Mouse (Mus musculus) E14TG2a.4 (cell line): ENCODE measurements around the gene Ky.

Experiments
- H3K27me3 ChIP-seq: 2 replicates; pipeline ENCODE4 v1.6.1; 2014; ENCODE audit warnings: low read length, control low read depth; ENCODE audit not compliant: insufficient read depth
- H3K36me3 ChIP-seq: 2 replicates; pipeline ENCODE4 v1.6.1; 2014; ENCODE audit warnings: low read length, control low read depth; ENCODE audit not compliant: insufficient read depth
- H3K4me1 ChIP-seq: replicated peaks from 2 replicates; pipeline ENCODE4 v1.6.1; 2014; ENCODE audit warnings: low read depth, low read length, control low read depth
- H3K4me3 ChIP-seq: replicated peaks from 2 replicates; pipeline ENCODE4 v1.5.1; 2014; ENCODE audit warnings: mild to moderate bottlenecking, low read length
- H3K9me3 ChIP-seq: 2 replicates; pipeline ENCODE4 v1.6.1; 2014; ENCODE audit warnings: low read length, control low read depth
- CTCF ChIP-seq: conservative IDR thresholded peaks from 2 replicates; pipeline ENCODE4 v1.5.1; 2014; ENCODE audit warnings: low read length
- NANOG ChIP-seq: IDR thresholded peaks from 2 replicates; pipeline ENCODE4 v1.6.1; 2014; ENCODE audit warnings: borderline replicate concordance, low read length, mixed read lengths
- POU5F1 ChIP-seq: IDR thresholded peaks from 2 replicates; pipeline ENCODE4 v1.6.1; 2014; ENCODE audit warnings: low read length, borderline replicate concordance

Ky gene

DNA sequence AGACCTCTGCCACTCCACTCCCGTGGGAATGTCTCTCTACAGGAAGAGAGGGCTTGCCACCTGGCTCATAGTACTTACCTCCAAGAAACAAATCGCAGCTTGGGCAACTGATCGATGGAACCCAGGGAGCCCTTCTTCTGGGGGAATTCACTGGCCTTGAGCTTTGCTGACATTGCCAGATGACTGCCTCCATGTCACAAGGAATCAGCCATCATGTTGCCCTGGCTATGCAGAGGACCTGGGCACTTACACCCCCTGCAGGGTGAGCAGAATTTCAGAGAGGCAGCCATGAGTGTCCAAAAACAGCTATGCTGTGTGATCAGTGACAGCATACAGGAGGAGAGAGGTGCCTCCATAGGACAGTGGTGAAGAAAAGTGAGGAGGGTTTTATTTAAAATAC lies 48.2 kb downstream of the Ky start:
- TF ChIP-seq NANOG (no peak), POU5F1 (no peak), CTCF (no peak)

DNA sequence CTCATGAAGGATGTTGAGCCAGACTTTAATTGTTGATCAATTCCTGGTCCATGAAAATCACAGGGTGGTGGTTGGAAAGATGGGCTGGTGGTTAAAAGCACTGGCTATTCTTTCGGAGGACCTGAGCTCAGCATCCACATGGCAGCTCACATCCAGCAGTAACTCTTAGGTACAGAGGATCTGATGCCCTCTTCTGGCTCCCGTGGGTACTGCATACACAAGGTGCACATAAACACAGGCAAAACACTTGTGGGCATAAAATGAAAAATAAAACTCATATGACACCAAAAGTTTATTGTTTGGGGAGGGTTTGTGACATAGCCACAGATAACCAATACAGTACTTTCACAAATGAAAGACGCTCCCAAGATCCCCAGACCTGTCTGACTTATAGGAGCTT lies 52.9 kb downstream of the Ky start:
- TF ChIP-seq NANOG (no peak), CTCF (peak; percentile 75)
- Histone ChIP-seq H3K9me3 (no peaks in the 10 kb centered on the region), H3K4me3 (no peak overlapping the region), H3K36me3 (no peaks in the 10 kb centered on the region), H3K4me1 (no peaks in the 10 kb centered on the region; the same call in 1 of the 2 replicates), H3K27me3 (peaks cover 16% of the 10 kb centered on the region)

More for the DNA sequence above, 48.2 kb downstream of the Ky start:
- Histone ChIP-seq H3K9me3 (no peaks in the 10 kb centered on the region), H3K27me3 (peaks cover 18% of the 10 kb centered on the region), H3K36me3 (no peaks in the 10 kb centered on the region), H3K4me1 (no peaks in the 10 kb centered on the region; the same call in 1 of the 2 replicates), H3K4me3 (no peak overlapping the region)

DNA sequence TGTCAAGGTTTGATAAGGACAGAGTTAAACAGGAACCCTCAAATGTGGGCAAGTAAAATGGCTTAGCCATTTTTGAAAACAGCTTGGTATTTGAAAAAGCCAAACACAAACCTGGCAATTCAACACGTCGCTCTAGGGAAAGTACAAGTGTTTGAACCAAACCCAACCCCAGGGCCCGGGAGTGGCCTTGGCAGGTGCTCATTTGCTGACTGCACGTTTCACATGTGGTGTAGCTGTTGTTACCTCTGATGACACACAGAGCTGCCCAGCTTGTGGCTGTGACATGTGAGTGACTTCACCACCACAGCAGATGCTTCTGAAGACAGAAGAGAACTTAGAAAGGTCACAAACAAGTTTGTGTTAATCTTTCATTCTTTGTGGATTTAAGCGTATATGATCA lies 67.3 kb downstream of the Ky start:
- no peaks in the 10 kb centered on the region for H3K4me1 ChIP-seq
- no peak overlapping the region for H3K4me3 ChIP-seq
- H3K9me3 ChIP-seq = 0 out of 2 replicates have a peak, but pooled peaks cover 4% of the 10 kb centered on the region
- no peak for TF ChIP-seq POU5F1
- TF ChIP-seq CTCF = no peak
- TF ChIP-seq NANOG = no peak
- 0 out of 2 replicates have a peak, but pooled peaks cover 8% of the 10 kb centered on the region for H3K27me3 ChIP-seq
- H3K36me3 ChIP-seq = no peaks in the 10 kb centered on the region

DNA sequence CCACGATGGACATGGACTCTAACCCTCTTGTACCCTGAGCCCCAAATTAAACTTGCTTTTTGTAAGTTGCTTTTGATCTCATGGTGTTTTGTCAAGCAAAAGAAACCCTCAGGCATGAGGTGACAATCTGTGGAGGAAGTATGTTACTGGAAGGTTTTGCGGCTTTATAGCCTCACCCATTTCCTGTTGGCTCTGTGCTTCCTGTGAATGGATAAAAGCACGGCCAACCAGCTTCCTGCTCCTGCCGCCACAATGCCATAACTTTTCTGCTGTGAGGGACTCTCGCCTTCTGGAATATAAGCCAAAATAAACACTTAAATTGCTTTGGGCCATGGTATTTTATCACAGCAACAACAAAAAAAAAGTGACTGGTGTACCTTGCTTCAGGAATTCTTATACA lies 71.9 kb downstream of the Ky start:
- Histone ChIP-seq H3K4me3 (no peak overlapping the region), H3K9me3 (peaks cover 24% of the 10 kb centered on the region), H3K36me3 (no peaks in the 10 kb centered on the region), H3K4me1 (no peaks in the 10 kb centered on the region), H3K27me3 (no peaks in the 10 kb centered on the region)
- TF ChIP-seq POU5F1 = no peak
- TF ChIP-seq NANOG = no peak
- TF ChIP-seq CTCF = no peak

DNA sequence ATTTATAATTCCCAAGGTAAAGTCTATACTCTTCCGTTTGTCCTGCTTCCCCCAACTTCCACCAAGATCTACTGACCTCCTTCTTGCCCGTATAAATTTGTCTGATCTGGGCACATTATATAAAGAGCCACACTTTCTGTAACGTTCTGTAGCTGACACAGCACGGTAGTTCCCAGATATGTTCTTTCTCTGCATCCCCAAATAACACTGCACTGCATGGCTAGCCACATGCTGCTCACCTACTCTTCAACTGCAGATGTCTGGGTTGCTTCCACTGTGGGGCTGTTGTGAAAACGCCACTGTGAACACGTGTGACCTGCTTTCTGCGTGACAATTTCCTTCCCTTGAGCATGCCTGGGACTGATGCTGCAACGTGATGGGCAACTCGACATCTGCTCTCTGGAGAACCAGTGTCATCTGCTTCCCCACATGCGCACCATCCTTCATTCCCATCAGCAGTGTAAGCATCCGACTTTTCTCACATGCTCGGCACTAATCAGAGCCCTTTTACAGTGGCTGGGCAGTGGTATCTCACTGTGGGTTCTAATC lies 76.4 kb downstream of the Ky start:
- Histone ChIP-seq H3K4me1 (no peaks in the 10 kb centered on the region), H3K9me3 (peaks cover 24% of the 10 kb centered on the region), H3K36me3 (peaks cover 23% of the 10 kb centered on the region), H3K27me3 (no peaks in the 10 kb centered on the region), H3K4me3 (no peak overlapping the region)
- TF ChIP-seq POU5F1 = no peak
- no peak for TF ChIP-seq NANOG
- no peak for TF ChIP-seq CTCF

DNA sequence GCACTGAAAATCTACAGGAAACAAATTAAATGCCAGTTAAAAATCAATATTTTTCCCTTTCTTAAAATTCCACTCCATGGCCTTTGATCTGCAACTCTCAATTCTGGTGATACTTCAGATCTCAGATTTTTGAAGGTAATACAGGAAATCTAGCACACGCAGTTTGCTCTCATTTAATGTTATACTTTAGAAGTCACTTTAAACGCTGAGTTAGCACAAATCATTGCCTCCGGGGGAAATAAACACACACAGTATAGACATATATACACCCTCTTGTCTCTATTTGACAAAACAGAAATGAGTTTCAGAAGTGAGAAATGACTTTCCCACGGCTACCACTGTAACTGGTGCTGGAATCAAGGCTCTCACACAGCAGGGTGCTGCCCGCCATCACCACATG lies 81.8 kb downstream of the Ky start:
- TF ChIP-seq POU5F1 = no peak
- Histone ChIP-seq H3K4me3 (no peak overlapping the region), H3K4me1 (no peaks in the 10 kb centered on the region), H3K27me3 (no peaks in the 10 kb centered on the region), H3K36me3 (peaks cover 40% of the 10 kb centered on the region), H3K9me3 (no peaks in the 10 kb centered on the region)

DNA sequence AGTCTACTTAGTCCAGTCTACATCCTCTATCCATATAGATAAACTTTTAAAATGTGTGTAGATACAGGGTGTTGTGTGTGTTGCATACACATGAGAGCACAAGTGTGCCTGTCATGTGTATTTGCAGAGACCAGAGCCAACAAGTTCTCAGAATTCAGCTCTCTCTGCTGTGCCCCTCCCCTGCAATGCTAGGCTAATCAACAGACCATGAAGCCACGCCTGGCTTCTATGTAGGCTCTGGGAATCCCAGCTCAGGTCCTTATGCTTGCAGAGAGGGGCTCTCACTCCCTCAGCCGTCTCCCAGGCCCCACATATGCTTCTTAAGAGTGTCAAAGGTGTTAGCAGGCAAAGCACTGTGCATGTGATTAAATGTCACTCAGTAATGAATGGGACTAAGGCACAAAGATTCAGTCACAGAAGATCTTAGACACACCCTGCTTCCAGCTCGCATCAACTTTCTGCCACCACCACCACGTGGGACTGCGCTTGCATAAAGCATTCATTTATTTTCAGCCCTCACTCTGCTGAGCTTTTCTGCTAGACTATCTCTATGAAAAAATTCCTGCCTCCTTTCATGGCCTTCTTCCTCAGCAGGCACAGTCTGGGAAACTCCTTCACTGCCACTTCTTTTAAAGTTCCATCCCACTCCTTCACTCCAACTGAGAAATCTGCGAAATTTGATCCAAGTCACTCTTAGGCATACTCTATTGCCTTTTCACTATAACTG lies 89.3 kb downstream of the Ky start:
- Histone ChIP-seq H3K4me3 (no peak overlapping the region), H3K27me3 (no peaks in the 10 kb centered on the region)
- TF ChIP-seq POU5F1 = no peak

More for the DNA sequence above, 89.3 kb downstream of the Ky start:
- Histone ChIP-seq H3K9me3 (no peaks in the 10 kb centered on the region), H3K36me3 (peaks cover 50% of the 10 kb centered on the region), H3K4me1 (no peaks in the 10 kb centered on the region)
